Mouse (Mus musculus) adrenal gland, postnatal 4 days (tissue): ENCODE measurements at regions not wholly inside any gene's neighbourhood (a gene's known extent, or its start where the extent isn't known, plus 50 kb on each side); places are given as distances from the start of the nearest gene placed in this dataset.
"Not testable (repeated sequence)": the region's sequence is repeated elsewhere in the genome, so short reads cannot be mapped to it uniquely, and the experiment has no call there.

Experiments used
- DNase-seq, 2 experiments: peaks; one replicate each; pipeline ENCODE4 v3.0.0; 2021 to 2022; ENCODE audit warnings: low spot score in 2 of 2, mixed read lengths in 2 of 2

- no peak for DNase-seq
These were observed 125.3 kb downstream of the Gipc2 start for GRCm38 (mm10) chr3:152040751-152041150.

- DNase-seq = not testable (repeated sequence)
These were observed 129.2 kb downstream of the Gipc2 start for GRCm38 (mm10) chr3:152036819-152037218.

GRCm38 (mm10) chr3:152035416-152035815 is 130.6 kb downstream of the Gipc2 start:
- no peak for DNase-seq

GRCm38 (mm10) chr3:152034686-152035085 is 131.3 kb downstream of the Gipc2 start:
- no peak for DNase-seq

- DNase-seq = no peak
These were observed 131.8 kb downstream of the Gipc2 start for GRCm38 (mm10) chr3:152034221-152034620.

GRCm38 (mm10) chr3:152032663-152033318 is 133.2 kb downstream of the Gipc2 start:
- no peak for DNase-seq

- no peak for DNase-seq
These were observed 137.3 kb downstream of the Gipc2 start for GRCm38 (mm10) chr3:152028695-152029094.

GRCm38 (mm10) chr3:152026034-152026433 is 140.0 kb downstream of the Gipc2 start:
- DNase-seq = no peak

- no peak for DNase-seq
These were observed 140.9 kb downstream of the Gipc2 start for GRCm38 (mm10) chr3:152025122-152025521.

- DNase-seq = no peak
These were observed 159.3 kb downstream of the Gipc2 start for GRCm38 (mm10) chr3:152006747-152007146.

GRCm38 (mm10) chr3:152005366-152006025 is 160.5 kb downstream of the Gipc2 start:
- no peak for DNase-seq

GRCm38 (mm10) chr3:152004411-152004955 is 161.5 kb downstream of the Gipc2 start:
- no peak for DNase-seq

- DNase-seq = no peak
These were observed 160.2 kb upstream of the Ptgfr start for GRCm38 (mm10) chr3:151997534-151998107.

GRCm38 (mm10) chr3:151997111-151997510 is 159.7 kb upstream of the Ptgfr start:
- DNase-seq = no peak

- DNase-seq = no peak
These were observed 150.8 kb upstream of the Ptgfr start for GRCm38 (mm10) chr3:151988221-151988620.

GRCm38 (mm10) chr3:151978136-151978535 is 140.7 kb upstream of the Ptgfr start:
- DNase-seq = no peak

GRCm38 (mm10) chr3:151977651-151978050 is 140.2 kb upstream of the Ptgfr start:
- no peak for DNase-seq

GRCm38 (mm10) chr3:151949865-151950264 is 112.4 kb upstream of the Ptgfr start:
- DNase-seq = no peak

GRCm38 (mm10) chr3:151948015-151948645 is 110.7 kb upstream of the Ptgfr start:
- DNase-seq = no peak

GRCm38 (mm10) chr3:151945916-151946315 is 108.5 kb upstream of the Ptgfr start:
- no peak for DNase-seq

- DNase-seq = no peak
These were observed 106.1 kb upstream of the Ptgfr start for GRCm38 (mm10) chr3:151943542-151943941.
